Mouse (Mus musculus) heart, postnatal 0 days (tissue): Measurements from ENCODE around the gene Zfp831. TPM values are rescaled to one million over a fixed set of nuclear protein-coding genes. Genes with fewer than 3 reads are reported as not detected.

Experiments used
- ATAC-seq: fragments of 200-750 bp; cut with Nextera tagmentation; 2 replicates; pipeline ENCODE4 v1.8.0; 2017; ENCODE audit warnings: low read depth, moderate number of reproducible peaks, moderate library complexity; ENCODE audit not compliant: insufficient read depth
- DNase-seq: peaks from one replicate; pipeline ENCODE4 v3.0.0-alpha.2; 2016; ENCODE audit warnings: low spot score
- H3K27ac ChIP-seq: fragments of 300-500 bp; sonication (generic); 2 replicates; pipeline ENCODE4 v1.5.1; 2014; ENCODE audit warnings: low read depth, mild to moderate bottlenecking
- H3K27me3 ChIP-seq: fragments of 300-500 bp; sonication (generic); 2 replicates; pipeline ENCODE4 v1.6.1; 2014; ENCODE audit warnings: low read length, mixed read lengths; ENCODE audit not compliant: control insufficient read depth, insufficient read depth
- H3K36me3 ChIP-seq: fragments of 300-500 bp; sonication (generic); replicated peaks from 2 replicates; pipeline ENCODE4 v1.6.1; 2014; ENCODE audit warnings: low read length, mixed read lengths; ENCODE audit not compliant: control insufficient read depth, insufficient read depth
- H3K4me1 ChIP-seq: fragments of 300-500 bp; sonication (generic); 2 replicates; pipeline ENCODE4 v1.6.1; 2014; ENCODE audit warnings: antibody characterized with exemption; ENCODE audit not compliant: control insufficient read depth, insufficient read depth
- H3K4me2 ChIP-seq: fragments of 300-500 bp; sonication (generic); 2 replicates; pipeline ENCODE4 v1.6.1; 2014; ENCODE audit warnings: low read depth, mild to moderate bottlenecking, low read length, moderate library complexity
- H3K4me3 ChIP-seq: fragments of 300-500 bp; sonication (generic); 2 replicates; pipeline ENCODE4 v1.5.1; 2014; ENCODE audit warnings: low read depth, low read length
- H3K9ac ChIP-seq: fragments of 300-500 bp; sonication (generic); replicated peaks from 2 replicates; pipeline ENCODE4 v1.6.1; 2014; ENCODE audit warnings: low read depth, low read length, mixed read lengths
- H3K9me3 ChIP-seq: fragments of 300-500 bp; sonication (generic); replicated peaks from 2 replicates; pipeline ENCODE4 v1.6.1; 2016; ENCODE audit warnings: low read length; ENCODE audit not compliant: control insufficient read depth
- CTCF ChIP-seq: IDR thresholded peaks from 2 replicates; pipeline ENCODE4 v1.5.1; 2016; ENCODE audit warnings: antibody characterized with exemption, control low read depth, low read depth
- EP300 ChIP-seq: IDR thresholded peaks from 2 replicates; pipeline ENCODE4 v1.6.1; 2016; ENCODE audit warnings: antibody characterized with exemption, low read depth
- whole genome bisulfite sequencing: fragments of 180-500 bp; shearing (Covaris S2); extraction: QIAGEN DNeasy Blood & Tissue Kit; methylation state at CpG from one replicate; pipeline ENCODE4 v1.1.7; 2014; 5-methylcytosine and 5-hydroxymethylcytosine counted together
- polyA plus RNA-seq: library from polyadenylated mRNA; unstranded; fragments of >200 nt; fragmentation: Nextera tagmentation; extraction: Ambion mirVana; gene quantifications from 2 replicates; pipeline ENCODE4 v1.2.1, GENCODE M21; 2015
- total RNA-seq: library from RNA; depleted of rRNA; stranded (reverse); fragments of >200 nt; gene quantifications from 2 replicates; pipeline ENCODE4 v1.2.3, GENCODE M21; 2014; ENCODE audit warnings: low replicate concordance

The Zfp831 gene
- total and polyA plus RNA-seq, 2 experiments from 2014 or later: 0.01 TPM; not detected in 1

DNA sequence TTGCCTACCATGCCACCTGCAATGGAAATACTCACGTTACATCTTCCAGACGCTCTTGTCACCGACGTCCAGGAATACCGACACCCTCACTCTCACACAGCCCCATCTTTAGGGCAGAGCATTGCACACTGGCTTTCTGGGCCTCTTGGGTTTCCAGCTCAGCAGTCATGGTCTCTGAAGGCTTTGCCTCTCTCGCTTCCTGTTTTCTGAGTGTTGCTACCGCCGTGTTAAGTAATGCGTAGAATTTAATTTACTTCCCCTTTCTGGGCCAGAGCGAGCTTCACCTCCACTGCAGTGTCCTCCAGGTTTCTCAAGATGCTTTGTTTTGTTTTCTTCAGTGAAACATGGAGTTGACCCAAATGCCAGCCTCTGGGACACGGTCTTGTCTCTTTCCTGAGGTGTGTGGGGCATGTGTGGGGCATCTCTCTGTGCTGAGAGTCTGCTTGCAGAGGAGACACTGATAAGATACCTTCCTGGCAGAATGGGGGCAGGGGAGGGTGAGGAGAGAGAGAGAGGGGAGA, 29.4 kb upstream of the Zfp831 start:
- Histone ChIP-seq H3K4me3 (no peak overlapping the region), H3K27ac (peak overlapping the region; percentile 8; the same call in 1 of the 2 replicates), H3K4me2 (no peak overlapping the region), H3K9ac (no peak overlapping the region), H3K36me3 (no peaks in the 10 kb centered on the region), H3K4me1 (no peaks in the 10 kb centered on the region), H3K9me3 (no peaks in the 10 kb centered on the region), H3K27me3 (no peaks in the 10 kb centered on the region)
- TF ChIP-seq CTCF (no peak), EP300 (no peak)
- ATAC-seq (no peak), DNase-seq (no peak)
- WGBS: 55% methylated on average over 11 of the region's 11 CpGs

DNA sequence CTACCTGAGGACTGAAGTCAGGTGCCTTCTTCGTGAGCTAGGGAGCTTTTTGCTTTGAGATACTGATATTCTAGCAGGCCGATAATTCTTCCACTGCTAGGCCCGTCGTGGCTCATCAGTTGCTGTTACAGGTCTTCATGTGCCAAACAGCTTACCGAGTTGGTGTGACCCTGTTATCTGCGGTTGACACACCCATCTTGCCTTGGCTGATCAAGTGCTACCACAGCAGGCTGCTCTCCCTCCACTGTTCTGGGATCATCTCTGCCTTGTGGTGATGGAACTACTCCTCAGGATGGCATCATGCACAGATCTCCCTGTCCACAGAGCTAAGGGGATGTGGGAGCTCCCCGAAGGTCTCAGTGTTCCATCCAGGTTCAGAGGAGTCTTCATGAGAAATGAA, 21.5 kb upstream of the Zfp831 start:
- no peak overlapping the region for H3K4me2 ChIP-seq
- no peak overlapping the region for H3K4me3 ChIP-seq
- H3K27ac ChIP-seq: no peak overlapping the region
- no peaks in the 10 kb centered on the region for H3K36me3 ChIP-seq
- no peak overlapping the region for H3K9ac ChIP-seq
- DNase-seq (no peak), ATAC-seq (no peak)
- WGBS: 82% methylated on average over 7 of the region's 7 CpGs
- H3K4me1 ChIP-seq: no peaks in the 10 kb centered on the region
- no peak for TF ChIP-seq CTCF
- TF ChIP-seq EP300: no peak
- H3K9me3 ChIP-seq: no peaks in the 10 kb centered on the region
- no peaks in the 10 kb centered on the region for H3K27me3 ChIP-seq

DNA sequence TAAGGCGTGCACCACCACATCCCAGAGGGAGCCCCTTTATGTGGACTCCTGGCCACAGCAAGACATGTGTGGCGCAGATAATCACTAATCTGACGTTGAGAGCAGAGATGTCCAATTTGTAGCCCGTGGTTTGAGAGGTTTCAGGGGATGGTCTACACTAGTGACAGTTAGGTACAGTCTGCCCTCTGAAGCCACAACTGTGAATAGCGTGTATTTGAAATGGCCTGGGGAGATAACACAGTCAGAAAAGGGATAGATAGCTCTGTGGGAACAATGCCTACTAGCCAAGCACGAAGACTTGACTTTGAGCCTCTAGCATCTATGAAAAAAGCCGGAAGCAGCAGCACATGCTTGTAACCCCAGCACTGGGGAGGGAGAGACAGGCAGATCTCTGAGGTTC, 18.9 kb upstream of the Zfp831 start:
- Histone ChIP-seq H3K4me3 (no peak overlapping the region), H3K4me1 (no peaks in the 10 kb centered on the region), H3K9me3 (no peaks in the 10 kb centered on the region), H3K9ac (no peak overlapping the region), H3K36me3 (no peaks in the 10 kb centered on the region), H3K4me2 (no peak overlapping the region), H3K27me3 (no peaks in the 10 kb centered on the region), H3K27ac (no peak overlapping the region)
- no peak for TF ChIP-seq EP300
- TF ChIP-seq CTCF: no peak
- DNase-seq: no peak
- no peak for ATAC-seq
- 67% methylated on average over 7 of the region's 7 CpGs for WGBS

DNA sequence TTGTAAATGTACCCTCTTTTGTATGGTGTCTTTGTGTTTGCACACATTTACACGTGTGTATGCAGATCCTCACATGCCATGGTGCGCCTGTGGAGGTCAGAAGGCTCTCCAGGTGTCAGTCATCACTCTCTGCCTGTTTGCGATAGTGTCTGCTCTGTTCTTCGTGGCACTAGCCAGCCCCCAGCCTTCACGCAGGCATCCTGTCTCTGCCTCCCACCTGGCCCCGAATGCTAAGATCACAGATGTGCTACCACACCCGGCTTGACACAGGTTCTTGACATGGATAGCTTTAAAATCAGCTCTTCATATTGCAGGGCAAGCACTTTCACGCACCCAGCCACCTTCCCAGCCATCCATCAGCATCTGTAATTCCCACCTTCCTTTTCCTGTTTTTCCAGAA, 16.3 kb upstream of the Zfp831 start:
- TF ChIP-seq CTCF (no peak), EP300 (no peak)
- DNase-seq (no peak), ATAC-seq (no peak)
- no peak overlapping the region for H3K9ac ChIP-seq
- H3K36me3 ChIP-seq: no peaks in the 10 kb centered on the region
- H3K27me3 ChIP-seq: no peaks in the 10 kb centered on the region
- no peaks in the 10 kb centered on the region for H3K9me3 ChIP-seq
- H3K4me3 ChIP-seq: no peak overlapping the region
- H3K27ac ChIP-seq: no peak overlapping the region
- no peaks in the 10 kb centered on the region for H3K4me1 ChIP-seq
- H3K4me2 ChIP-seq: no peak overlapping the region
- 42% methylated on average over 8 of the region's 8 CpGs for WGBS

DNA sequence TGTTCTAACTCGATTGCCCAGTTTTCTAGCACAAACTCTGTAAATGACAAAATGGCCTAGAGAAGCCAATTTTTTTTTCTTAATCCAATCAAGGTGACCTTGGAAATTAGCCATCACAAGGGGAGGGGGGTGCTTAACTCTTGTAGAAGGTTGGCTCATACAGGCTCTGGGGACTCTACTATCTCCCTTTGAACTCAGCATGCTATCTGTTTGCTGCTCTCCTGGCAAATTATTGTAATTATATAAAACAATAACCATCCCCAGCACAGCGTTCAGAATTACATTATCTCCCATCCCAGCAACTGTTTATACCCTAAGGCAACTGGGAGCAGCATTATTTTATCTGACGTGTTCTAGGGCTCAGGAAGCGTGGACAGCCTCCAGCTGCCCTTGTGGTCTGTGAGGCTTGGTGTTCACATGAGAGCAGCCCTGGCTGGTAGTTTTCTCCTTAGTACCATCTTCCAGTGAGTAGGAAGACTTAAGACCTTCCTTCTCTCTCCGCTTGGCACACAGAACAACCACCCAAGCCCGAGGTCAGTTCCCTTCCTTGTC, 14.0 kb upstream of the Zfp831 start:
- Histone ChIP-seq H3K36me3 (no peaks in the 10 kb centered on the region), H3K27me3 (no peaks in the 10 kb centered on the region), H3K27ac (no peak overlapping the region), H3K9me3 (no peaks in the 10 kb centered on the region), H3K4me3 (no peak overlapping the region), H3K9ac (no peak overlapping the region), H3K4me1 (no peaks in the 10 kb centered on the region), H3K4me2 (no peak overlapping the region)
- 66% methylated on average over 6 of the region's 6 CpGs for WGBS
- TF ChIP-seq EP300 (no peak), CTCF (no peak)
- DNase-seq (no peak), ATAC-seq (no peak)

DNA sequence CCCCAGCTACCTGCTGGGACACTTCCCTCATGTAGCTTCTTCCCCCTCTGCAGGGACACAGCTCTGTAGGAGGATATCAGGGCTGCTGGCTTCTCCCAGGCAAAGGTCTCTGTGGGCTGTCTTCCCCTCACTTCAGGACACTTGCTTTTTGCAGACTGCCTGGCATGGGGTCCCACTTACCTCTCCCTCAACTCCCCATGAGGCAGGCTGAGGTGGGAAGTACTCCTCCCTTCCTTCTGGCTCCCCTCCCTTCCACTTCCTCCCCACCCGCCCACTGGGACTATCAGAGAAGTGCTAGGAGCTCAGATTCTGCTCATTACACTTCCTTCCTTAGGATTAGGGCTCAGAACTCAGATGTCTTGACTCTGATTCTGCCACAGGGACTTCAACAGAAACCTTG, 6.6 kb upstream of the Zfp831 start:
- H3K4me2 ChIP-seq: no peak overlapping the region
- TF ChIP-seq CTCF: no peak
- no peak for TF ChIP-seq EP300
- DNase-seq (peak; percentile 7), ATAC-seq (peak; percentile 71)
- 13% methylated on average over 1 of the region's 1 CpGs for WGBS
- H3K9me3 ChIP-seq: no peaks in the 10 kb centered on the region
- peak overlapping the region; percentile 58 for H3K27ac ChIP-seq
- no peak overlapping the region for H3K4me3 ChIP-seq
- no peaks in the 10 kb centered on the region for H3K4me1 ChIP-seq
- H3K36me3 ChIP-seq: no peaks in the 10 kb centered on the region
- H3K27me3 ChIP-seq: no peaks in the 10 kb centered on the region
- no peak overlapping the region for H3K9ac ChIP-seq
